Mouse (Mus musculus): ENCODE measurements around the gene Cldn34c2. TPM values are rescaled to one million over a fixed set of nuclear protein-coding genes. Genes with fewer than 3 reads are reported as not detected.

The Cldn34c2 gene
- not detected in 2 replicates for polyA plus RNA-seq (2012; rRNA removed)

DNA sequence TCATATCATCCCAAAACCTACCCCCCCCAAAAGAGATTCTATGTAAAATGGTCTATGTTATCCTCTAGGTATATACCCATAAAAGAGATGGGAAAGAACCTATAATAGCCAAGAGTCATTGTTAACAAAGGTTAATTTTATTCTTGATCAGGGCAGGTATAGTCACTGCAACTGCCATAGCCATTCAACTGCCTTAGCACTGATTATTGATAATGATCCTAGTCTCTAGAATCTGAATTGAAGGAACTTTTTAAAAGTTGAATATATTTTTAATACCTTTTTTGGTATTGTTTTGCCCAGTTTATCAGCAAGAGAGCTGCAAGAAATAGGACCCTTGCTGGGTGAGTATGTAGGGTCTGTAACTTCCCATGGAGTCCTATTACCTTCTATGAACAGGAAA lies at the start of gene Cldn34c2:
Gene Cldn34c2 (plus strand): TSS at position 301 of the 400 bp plus-strand sequence.

Other genes starting within 250 kb of the Cldn34c2 start
- gene Gm17467, start 123.1 kb downstream of the Cldn34c2 start, polyA plus RNA-seq (2012; rRNA removed), result not detected in 2 replicates
- not detected in 2 replicates for gene Cldn34c3, start 212.0 kb downstream of the Cldn34c2 start, polyA plus RNA-seq (2012; rRNA removed)

Data from central nervous system, embryonic 18 days (tissue).